Mouse (Mus musculus): ENCODE data around the gene Rad51.

DNA sequence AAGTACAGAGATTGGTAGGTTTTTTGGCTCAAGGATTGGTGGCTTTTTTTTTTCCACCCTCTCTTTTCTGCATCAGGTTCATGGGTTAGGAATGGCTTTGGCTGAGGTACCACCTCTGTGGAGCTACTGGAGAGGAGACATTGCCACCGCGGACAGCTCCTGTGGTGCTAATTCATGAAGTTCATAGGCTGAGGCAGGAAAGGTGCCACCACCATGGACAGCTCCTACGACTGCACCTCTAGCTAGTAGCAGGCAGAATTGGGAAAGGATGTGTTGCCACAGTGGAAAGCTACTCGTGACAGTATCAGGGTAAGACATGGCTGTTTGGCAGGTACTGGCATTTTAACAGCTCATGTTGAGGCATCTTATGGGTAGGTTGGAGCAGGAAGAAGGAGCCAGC lies 4.0 kb upstream of the Rad51 start:
- TF ChIP-seq TAL1 (conservative IDR thresholded peaks at IDR 0.05; ENCODE audit: low read depth, low read length) (no peak), CTCF (IDR thresholded peaks at IDR 0.05; ENCODE audit: low read depth, low read length) (no peak), POLR2AphosphoS5 (IDR thresholded peaks at IDR 0.05; ENCODE audit: insufficient replicate concordance, low read depth, low read length) (no peak), GATA1 (IDR thresholded peaks at IDR 0.05; ENCODE audit: borderline replicate concordance, low read length) (no peak), GATA2 (IDR thresholded peaks at IDR 0.05; ENCODE audit: borderline replicate concordance, low read depth, low read length) (no peak)
